Mouse (Mus musculus) myocyte (in vitro differentiated cells): ENCODE results near the gene Aco2. TPM values are rescaled to one million over a fixed set of nuclear protein-coding genes. Genes with fewer than 3 reads are reported as not detected.

Experiments
- H3K27me3 ChIP-seq: one replicate; pipeline ENCODE4 v1.6.1; 2011; ENCODE audit not compliant: control insufficient read depth, insufficient read depth, insufficient read length
- H3K36me3 ChIP-seq: one replicate; pipeline ENCODE4 v1.6.1; 2011; ENCODE audit not compliant: control insufficient read depth, insufficient read depth
- H3K4me2 ChIP-seq: one replicate; pipeline ENCODE4 v1.6.1; 2011; ENCODE audit warnings: low read depth, control low read depth
- H3K4me3 ChIP-seq: one replicate; pipeline ENCODE4 v1.5.1; 2011; ENCODE audit warnings: mild to moderate bottlenecking, control low read depth, moderate library complexity
- H3K79me2 ChIP-seq: one replicate; pipeline ENCODE4 v1.6.1; 2011; ENCODE audit not compliant: control insufficient read depth, insufficient read depth
- H3ac ChIP-seq: one replicate; pipeline ENCODE4 v1.6.1; 2011; ENCODE audit not compliant: control insufficient read depth, insufficient read length
- CEBPB ChIP-seq: IDR thresholded peaks from 2 replicates; pipeline ENCODE4 v1.6.1; 2011; ENCODE audit warnings: mild to moderate bottlenecking, moderate library complexity; ENCODE audit not compliant: poor library complexity, insufficient read depth, severe bottlenecking
- E2F4 ChIP-seq: IDR thresholded peaks from one replicate; pipeline ENCODE4 v1.6.1; 2011; ENCODE audit warnings: mild to moderate bottlenecking, control low read depth, moderate library complexity; ENCODE audit not compliant: insufficient read depth
- MAX ChIP-seq: IDR thresholded peaks from one replicate; pipeline ENCODE4 v1.6.1; 2011; ENCODE audit warnings: low read depth, mild to moderate bottlenecking, control low read depth
- MYOD1 ChIP-seq, 3 experiments: IDR thresholded peaks; one replicate each; pipeline ENCODE4 v1.6.1; 2011; ENCODE audit warnings: control low read depth in 2 of 3, low read depth in 2 of 3, mild to moderate bottlenecking in 2 of 3, moderate library complexity in 1 of 3; ENCODE audit not compliant: insufficient read length in 2 of 3, control insufficient read depth in 1 of 3
- MYOG ChIP-seq, 3 experiments: IDR thresholded peaks; one replicate each; pipeline ENCODE4 v1.6.1; 2011; ENCODE audit warnings: control low read depth in 2 of 3, low read depth in 2 of 3, mild to moderate bottlenecking in 2 of 3; ENCODE audit not compliant: insufficient read length in 2 of 3, control insufficient read depth in 1 of 3, insufficient read depth in 1 of 3
- POLR2A ChIP-seq: IDR thresholded peaks from one replicate; pipeline ENCODE4 v1.6.1; 2011; ENCODE audit warnings: low read depth, mild to moderate bottlenecking, control low read depth, moderate library complexity; ENCODE audit not compliant: insufficient read length
- POLR2AphosphoS2 ChIP-seq: IDR thresholded peaks from one replicate; pipeline ENCODE4 v1.6.1; 2011; ENCODE audit warnings: low read depth, control low read depth; ENCODE audit not compliant: insufficient read length
- REST ChIP-seq: IDR thresholded peaks from one replicate; pipeline ENCODE4 v1.6.1; 2011; ENCODE audit warnings: mild to moderate bottlenecking, control low read depth, moderate library complexity; ENCODE audit not compliant: insufficient read depth, insufficient read length
- SRF ChIP-seq: IDR thresholded peaks from one replicate; pipeline ENCODE4 v1.6.1; 2011; ENCODE audit warnings: low read depth; ENCODE audit not compliant: control insufficient read depth, insufficient read length
- TCF12 ChIP-seq: IDR thresholded peaks from one replicate; pipeline ENCODE4 v1.6.1; 2011; ENCODE audit warnings: mild to moderate bottlenecking, control low read depth; ENCODE audit not compliant: poor library complexity, insufficient read depth, severe bottlenecking
- TCF3 ChIP-seq: IDR thresholded peaks from one replicate; pipeline ENCODE4 v1.6.1; 2011; ENCODE audit warnings: low read depth, control low read depth; ENCODE audit not compliant: insufficient read length
- USF1 ChIP-seq: IDR thresholded peaks from one replicate; pipeline ENCODE4 v1.6.1; 2011; ENCODE audit warnings: low read depth, mild to moderate bottlenecking, control low read depth, moderate library complexity
- polyA plus RNA-seq: library from polyadenylated mRNA; unstranded; fragments of >200 nt; fragmentation: generic; extraction: Trizol; gene quantifications from one replicate; pipeline ENCODE4 v1.2.1, GENCODE M21; 2012; ENCODE audit warnings: missing spikeins

Aco2 gene
- polyA plus RNA-seq, 1 experiment, result 666 TPM

- Histone ChIP-seq H3K27me3 (no peaks in the 10 kb centered on the region), H3K4me3 (no peak overlapping the region), H3K79me2 (peaks cover 71% of the 10 kb centered on the region), H3K4me2 (no peak overlapping the region), H3ac (no peak overlapping the region), H3K36me3 (peaks cover 58% of the 10 kb centered on the region)
- TF ChIP-seq TCF3, result no peak
- TF ChIP-seq POLR2A, result no peak
- TF ChIP-seq USF1, result no peak
- no peak for TF ChIP-seq MAX
- no peak for TF ChIP-seq MYOD1 (IDR thresholded peaks at IDR 0.05; ENCODE audit: control insufficient read depth in 1 of 3, insufficient read length in 2 of 3, low read depth in 2 of 3)
- TF ChIP-seq REST, result no peak
- no peak for TF ChIP-seq CEBPB
- TF ChIP-seq SRF, result no peak
- TF ChIP-seq TCF12, result no peak
- no peak for TF ChIP-seq MYOG (IDR thresholded peaks at IDR 0.05; ENCODE audit: control insufficient read depth in 1 of 3, insufficient read depth in 1 of 3, insufficient read length in 2 of 3, low read depth in 2 of 3)
- TF ChIP-seq E2F4, result no peak
- TF ChIP-seq POLR2AphosphoS2, result no peak
These were observed 2.1 kb upstream of the Aco2 start for GRCm38 (mm10) chr15:81869985-81870384.

- Histone ChIP-seq H3ac (peak within 1 kb of the TSS; percentile 69), H3K27me3 (no peaks in the 10 kb centered on the region), H3K36me3 (peaks cover 40% of the 10 kb centered on the region), H3K4me3 (peak within 1 kb of the TSS; percentile 88), H3K79me2 (peaks cover 87% of the 10 kb centered on the region), H3K4me2 (peak within 1 kb of the TSS; percentile 99)
- TF ChIP-seq POLR2AphosphoS2 (no peak), CEBPB (no peak), MYOD1 (IDR thresholded peaks at IDR 0.05; ENCODE audit: control insufficient read depth in 1 of 3, insufficient read length in 2 of 3, low read depth in 2 of 3) (no peak), MAX (no peak), E2F4 (no peak), POLR2A (no peak), TCF3 (no peak)
These were observed 376 bp upstream of the Aco2 start, which contains the start of gene Phf5a for GRCm38 (mm10) chr15:81871604-81872261. Phf5a (minus strand) TSS chr15:81871911.

- H3K27me3 ChIP-seq, result no peaks in the 10 kb centered on the region
- no peak overlapping the region for H3K4me2 ChIP-seq
- TF ChIP-seq POLR2AphosphoS2 (no peak), REST (no peak), SRF (no peak), TCF12 (no peak), TCF3 (no peak), E2F4 (no peak), MYOG (IDR thresholded peaks at IDR 0.05; ENCODE audit: control insufficient read depth in 1 of 3, insufficient read depth in 1 of 3, insufficient read length in 2 of 3, low read depth in 2 of 3) (no peak), MYOD1 (IDR thresholded peaks at IDR 0.05; ENCODE audit: control insufficient read depth in 1 of 3, insufficient read length in 2 of 3, low read depth in 2 of 3) (no peak), CEBPB (no peak), MAX (no peak), USF1 (no peak), POLR2A (no peak)
- peaks cover 98% of the 10 kb centered on the region for H3K79me2 ChIP-seq
- H3K4me3 ChIP-seq, result no peak overlapping the region
- peaks cover 27% of the 10 kb centered on the region for H3K36me3 ChIP-seq
- no peak overlapping the region for H3ac ChIP-seq
These were observed 7.7 kb downstream of the Aco2 start for GRCm38 (mm10) chr15:81879531-81880401.

- H3ac ChIP-seq, result no peak overlapping the region
- H3K36me3 ChIP-seq, result peaks cover 27% of the 10 kb centered on the region
- H3K4me2 ChIP-seq, result no peak overlapping the region
- no peak overlapping the region for H3K4me3 ChIP-seq
- H3K27me3 ChIP-seq, result no peaks in the 10 kb centered on the region
- TF ChIP-seq CEBPB, result no peak
- peaks cover 99% of the 10 kb centered on the region for H3K79me2 ChIP-seq
These were observed 10.2 kb downstream of the Aco2 start for GRCm38 (mm10) chr15:81882348-81882747.

- Histone ChIP-seq H3K27me3 (no peaks in the 10 kb centered on the region), H3K4me3 (no peak overlapping the region), H3ac (no peak overlapping the region), H3K36me3 (peaks cover 48% of the 10 kb centered on the region), H3K79me2 (peaks cover 83% of the 10 kb centered on the region), H3K4me2 (no peak overlapping the region)
- TF ChIP-seq USF1 (no peak), CEBPB (no peak), TCF12 (no peak), POLR2A (no peak), MYOD1 (IDR thresholded peaks at IDR 0.05; ENCODE audit: control insufficient read depth in 1 of 3, insufficient read length in 2 of 3, low read depth in 2 of 3) (no peak), MAX (no peak), SRF (no peak), REST (no peak), TCF3 (no peak), MYOG (IDR thresholded peaks at IDR 0.05; ENCODE audit: control insufficient read depth in 1 of 3, insufficient read depth in 1 of 3, insufficient read length in 2 of 3, low read depth in 2 of 3) (no peak), E2F4 (no peak), POLR2AphosphoS2 (no peak)
These were observed 13.4 kb downstream of the Aco2 start for GRCm38 (mm10) chr15:81885418-81885934.
